Mouse (Mus musculus) cerebellum, adult 11 months (tissue): ENCODE measurements at regions not wholly inside any gene's neighbourhood (a gene's known extent, or its start where the extent isn't known, plus 50 kb on each side); places are given as distances from the start of the nearest gene placed in this dataset.

ENCODE experiments used
- DNase-seq: peaks from one replicate; pipeline ENCODE4 v3.0.0; 2022

DNA sequence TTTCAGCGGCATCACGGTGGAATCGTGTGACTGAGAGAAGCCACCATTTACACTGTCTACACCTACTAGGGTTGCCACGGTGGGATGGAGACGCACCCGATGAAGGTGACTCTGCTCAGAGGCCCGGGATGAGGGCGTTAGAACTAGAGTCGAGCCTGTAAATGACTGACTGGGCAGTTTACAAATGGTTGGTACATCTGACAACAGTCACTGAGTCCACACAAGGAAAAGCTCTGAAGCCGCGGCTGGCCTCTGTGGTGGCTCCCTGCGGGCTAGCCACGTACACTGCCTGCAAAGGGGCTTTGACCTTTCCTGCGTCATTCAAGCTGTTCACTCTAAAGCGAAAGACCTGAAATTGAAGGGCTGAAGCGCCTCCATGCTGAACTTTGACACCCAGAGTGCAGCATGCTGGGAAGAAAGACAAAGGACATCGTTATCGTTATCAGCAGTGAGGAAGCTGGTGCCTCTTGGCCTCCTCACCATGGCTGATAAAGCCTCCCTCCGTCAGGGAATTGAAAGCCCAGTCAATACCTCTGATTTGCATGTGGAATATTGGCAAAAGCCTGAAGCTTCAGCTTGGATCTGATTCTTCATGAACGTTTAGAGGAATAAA lies 462.1 kb upstream of the Arglu1 start:
- no peak for DNase-seq

DNA sequence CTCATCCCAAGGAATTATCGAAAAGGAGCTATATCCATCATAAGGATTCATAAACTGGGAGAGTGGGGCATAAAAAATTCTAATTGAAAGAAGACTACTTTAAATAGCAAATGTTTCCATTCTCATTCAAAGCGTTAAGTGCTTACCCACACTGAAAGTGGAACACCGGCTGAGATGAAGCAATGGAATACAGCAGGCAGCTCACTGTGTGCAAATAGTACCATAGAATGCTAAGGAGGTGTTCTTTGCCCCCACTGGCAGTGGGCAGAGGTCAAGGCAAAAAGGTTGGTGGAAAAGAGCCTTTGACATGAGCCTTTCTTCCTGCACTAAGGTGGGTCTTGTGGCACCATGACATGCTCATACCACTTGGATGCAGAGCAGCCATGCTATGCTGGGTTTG lies 454.0 kb upstream of the Arglu1 start:
- DNase-seq = no peak

DNA sequence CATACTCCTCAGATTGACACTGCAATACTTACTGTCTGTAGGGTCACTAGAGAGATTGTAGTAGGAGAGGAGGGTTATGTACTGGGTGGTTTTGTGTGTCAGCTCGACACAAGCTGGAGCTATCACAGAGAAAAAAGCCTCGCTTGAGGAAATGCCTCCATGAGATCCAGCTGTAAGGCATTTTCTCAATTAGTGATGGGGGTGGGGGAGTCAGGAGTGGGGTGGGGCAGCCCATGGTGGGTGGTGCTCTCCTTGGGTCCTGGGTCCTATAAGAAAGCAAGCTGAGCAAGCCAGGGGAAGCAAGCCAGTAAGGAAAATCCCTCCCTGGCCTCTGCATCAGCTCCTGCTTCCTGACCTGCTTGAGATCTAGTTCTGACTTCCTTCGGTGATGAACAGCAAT lies 449.5 kb upstream of the Arglu1 start:
- DNase-seq = no peak

DNA sequence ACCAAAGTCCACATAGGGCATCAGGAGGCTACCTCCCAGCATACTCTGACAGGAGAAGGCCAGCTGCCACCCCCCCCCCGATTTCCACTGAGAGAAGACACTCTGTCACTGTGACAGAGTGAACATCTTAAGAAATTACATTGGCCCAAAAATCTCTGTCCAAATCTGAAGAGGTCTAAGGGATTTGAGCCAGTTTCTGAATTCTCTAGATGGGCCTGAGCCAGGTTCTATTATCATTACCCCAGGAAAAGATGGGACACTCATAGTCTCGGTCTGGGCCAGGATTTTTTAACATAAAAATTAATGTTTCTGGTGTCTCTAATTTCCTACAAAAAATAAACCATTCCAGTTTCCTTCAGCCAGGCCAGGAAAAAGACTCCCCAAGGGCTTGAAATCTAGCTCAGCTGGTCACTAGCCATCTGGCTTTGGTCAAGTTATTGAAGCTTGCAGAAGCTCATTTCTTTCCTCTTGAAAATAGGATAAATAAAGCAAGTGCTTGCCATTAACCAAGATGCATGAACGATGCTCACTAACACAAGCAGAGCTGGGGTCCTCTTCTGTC lies 448.8 kb upstream of the Arglu1 start:
- no peak for DNase-seq

DNA sequence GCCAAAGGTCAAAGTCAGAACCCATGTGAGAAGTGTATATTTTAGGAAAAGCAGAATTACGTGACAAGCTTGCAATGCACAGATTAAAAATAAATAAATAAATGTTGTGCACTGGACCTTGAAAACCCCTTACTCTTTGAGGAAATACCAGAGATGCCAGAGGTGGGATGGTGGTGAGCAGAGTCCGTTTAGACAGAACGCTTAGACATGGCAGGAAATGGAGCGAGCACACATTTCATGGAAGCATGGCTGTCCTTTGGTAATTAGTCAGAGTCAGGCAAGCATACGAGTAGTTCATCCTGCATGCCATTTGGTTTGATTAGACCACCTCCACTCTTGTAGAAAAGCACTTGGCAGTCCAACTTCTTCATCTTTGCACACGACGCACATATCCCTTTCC lies 443.4 kb upstream of the Arglu1 start:
- DNase-seq = no peak

DNA sequence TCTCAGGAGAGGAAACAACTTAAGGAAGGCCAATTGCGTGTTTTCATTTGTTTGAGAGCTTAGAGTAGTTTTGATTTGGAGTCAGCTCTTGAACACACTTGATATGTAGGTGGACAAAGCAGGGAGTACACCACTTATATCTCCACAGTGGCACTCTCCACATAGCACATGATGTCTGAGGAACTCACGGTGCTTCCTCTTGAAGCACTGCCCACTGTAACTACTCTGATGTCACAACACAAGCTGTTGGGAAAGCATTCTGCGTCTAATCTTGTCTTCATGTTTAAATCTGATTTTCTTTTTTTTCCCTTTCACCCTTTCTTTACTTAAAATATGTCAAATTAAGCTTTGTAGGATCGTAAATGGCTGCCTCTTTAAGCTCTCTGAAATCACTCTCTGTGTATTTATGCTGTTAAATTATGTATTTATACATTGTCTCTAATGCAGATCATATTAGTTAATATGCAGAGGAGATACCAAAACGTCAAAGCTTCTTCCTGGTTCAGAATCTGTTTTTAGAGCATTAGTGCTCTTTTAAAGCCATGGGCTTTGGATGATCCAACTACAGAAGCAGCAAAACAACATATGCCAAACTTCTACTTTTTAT lies 442.4 kb upstream of the Arglu1 start:
- no peak for DNase-seq

DNA sequence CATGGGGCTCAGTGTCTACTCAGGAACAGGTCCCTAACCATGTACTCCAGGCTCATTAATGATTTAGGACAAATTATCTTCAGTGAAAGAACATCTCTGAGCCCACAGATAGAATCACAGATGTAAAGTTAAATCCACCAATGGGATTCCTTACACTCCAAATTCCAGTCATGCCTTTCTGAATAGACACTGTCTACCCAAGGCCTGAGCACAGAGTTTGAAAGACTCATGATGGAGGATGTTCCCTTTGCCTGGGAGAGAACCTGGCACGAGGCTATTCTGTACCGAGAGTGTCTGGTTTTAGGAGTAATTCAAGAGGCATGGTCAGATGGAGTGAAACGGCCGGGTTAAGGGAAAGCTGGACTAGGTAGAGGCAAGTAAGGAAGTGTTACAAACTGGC lies 440.9 kb upstream of the Arglu1 start:
- DNase-seq = no peak

DNA sequence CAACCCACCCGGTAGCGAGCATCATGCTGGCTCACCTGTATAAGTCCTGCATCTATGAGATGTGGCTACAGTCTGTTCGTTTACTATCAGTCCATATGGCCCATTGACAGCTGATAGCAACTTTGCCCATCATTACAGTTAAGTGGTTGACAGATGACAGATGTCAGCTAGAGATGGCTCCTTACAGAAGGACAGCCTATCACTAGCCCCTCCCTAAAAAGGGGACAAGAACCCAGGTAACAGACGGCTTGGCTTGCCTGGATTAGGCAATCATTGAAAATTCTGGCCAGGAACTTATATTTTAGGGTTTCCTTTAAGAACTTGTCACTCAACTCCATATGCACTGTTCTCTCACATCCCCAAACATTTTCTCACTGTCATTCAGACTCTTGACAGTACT lies 434.2 kb upstream of the Arglu1 start:
- DNase-seq = no peak

DNA sequence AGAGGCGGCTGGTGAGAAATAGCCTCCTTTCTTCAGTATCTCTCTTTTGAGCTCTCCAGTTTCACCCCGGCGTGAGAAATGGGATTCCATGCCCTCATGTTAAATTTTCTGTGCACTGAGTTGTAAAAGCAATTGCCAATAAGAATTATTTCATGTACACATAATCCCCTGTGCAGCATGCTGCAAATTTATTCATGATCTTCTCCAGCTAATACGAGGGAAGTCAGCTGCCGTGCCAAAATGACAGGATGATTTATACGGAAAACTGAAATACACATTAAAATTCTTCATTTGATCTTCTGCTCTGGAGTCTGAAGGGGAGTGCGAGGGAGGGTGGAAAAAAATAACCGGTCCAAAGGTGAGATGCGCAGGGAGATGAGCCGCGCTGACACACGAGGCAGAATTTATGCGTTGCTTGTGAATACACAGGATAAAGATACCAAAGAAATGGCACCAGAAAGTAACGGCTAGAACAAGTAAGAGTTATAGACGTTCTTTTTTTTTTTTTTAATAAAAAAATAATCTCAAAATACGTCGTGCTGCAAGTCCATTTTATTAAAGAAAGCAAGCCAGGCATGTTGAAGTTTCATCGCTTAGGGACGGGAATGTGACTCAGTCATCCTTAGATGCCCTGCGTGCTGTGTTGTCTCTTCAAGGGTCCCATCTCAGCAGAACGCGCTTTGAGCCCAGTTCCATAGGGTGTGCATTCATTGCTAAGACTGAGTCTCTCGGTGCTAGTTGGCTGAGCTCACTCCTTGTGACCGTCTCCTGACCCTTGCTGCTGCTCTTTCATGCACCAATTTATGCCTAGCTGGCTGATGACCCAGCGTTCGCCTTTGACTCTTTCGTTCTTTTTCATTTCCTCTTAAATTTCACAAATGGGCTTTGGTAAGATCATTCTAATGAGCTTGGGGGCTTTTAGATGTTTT lies 427.8 kb upstream of the Arglu1 start:
- no peak for DNase-seq

DNA sequence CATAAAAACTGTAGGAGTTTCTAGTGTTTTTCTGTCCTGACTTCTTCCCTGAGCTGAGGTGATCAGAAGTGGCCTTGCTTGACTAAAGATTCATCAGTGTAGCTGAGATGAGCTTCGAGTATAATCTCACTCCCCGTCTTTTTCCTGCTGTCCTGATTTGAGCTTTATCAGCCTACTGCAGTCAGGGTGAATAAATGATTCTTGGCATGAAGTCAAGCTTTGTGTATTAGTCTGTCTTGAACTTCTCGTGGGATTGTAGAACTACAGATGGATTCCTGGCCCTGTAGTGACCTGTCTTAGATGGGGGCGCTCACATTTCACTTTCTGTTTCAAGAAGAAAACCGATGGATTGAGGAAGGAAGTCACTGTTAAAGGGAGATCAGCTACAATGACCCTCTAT lies 405.7 kb upstream of the Arglu1 start:
- DNase-seq = no peak

DNA sequence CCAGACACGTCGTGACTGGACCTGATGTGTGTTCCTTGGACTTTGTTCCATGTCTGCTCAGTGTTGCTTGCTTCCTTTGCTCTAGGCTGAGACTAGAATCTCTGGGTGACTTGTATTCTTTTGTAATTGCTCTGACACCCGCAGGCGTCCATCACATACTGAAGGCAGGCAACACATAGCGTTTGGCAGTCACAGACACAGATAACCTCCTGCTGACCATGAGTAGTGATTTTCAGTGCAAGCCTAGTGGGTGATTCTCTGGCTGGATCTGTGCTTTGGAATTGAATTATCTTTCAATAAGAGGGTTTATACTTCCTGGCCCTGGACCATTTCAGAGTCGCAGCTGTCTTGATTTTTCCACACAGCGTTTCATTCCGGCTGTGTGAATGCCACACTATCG lies 403.7 kb upstream of the Arglu1 start:
- DNase-seq = no peak

DNA sequence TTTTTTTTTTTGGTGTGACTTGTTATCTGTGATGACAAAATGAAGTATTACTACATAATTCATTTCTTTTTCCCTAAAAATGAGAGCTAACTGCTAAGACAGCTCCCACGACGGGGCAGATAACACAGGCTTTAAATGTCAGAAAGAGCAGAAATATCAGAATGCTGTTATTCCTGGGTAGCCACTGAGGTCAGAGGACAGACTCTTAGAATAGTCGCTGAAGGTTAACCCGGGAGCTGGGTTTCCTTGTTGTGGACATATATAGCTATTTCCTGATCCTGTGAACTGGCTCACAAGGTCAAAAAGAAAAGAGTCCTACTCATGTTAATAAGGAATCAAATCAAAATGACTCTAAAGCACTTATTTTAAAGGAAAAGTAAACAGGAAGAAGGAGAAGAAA lies 403.0 kb upstream of the Arglu1 start:
- DNase-seq = no peak

DNA sequence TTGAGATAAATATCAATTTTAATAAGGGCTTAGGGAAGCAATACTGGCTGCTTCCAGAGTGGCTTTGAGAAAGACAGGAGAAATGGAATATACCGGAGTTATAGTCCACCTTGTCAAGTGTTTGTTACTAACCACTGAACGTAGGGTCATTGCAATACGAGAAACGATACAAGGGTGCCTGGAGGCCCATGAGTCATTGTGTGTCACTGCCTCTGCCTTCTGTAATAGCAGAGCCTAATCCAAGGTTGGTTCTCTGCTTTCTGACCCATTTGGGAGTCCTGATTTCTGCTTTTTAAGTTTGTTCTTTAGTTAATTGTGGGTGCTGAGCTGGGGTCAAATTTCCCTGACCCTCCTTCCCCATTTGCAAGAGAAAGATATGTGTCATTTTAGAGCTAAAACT lies 382.4 kb upstream of the Arglu1 start:
- DNase-seq = no peak

DNA sequence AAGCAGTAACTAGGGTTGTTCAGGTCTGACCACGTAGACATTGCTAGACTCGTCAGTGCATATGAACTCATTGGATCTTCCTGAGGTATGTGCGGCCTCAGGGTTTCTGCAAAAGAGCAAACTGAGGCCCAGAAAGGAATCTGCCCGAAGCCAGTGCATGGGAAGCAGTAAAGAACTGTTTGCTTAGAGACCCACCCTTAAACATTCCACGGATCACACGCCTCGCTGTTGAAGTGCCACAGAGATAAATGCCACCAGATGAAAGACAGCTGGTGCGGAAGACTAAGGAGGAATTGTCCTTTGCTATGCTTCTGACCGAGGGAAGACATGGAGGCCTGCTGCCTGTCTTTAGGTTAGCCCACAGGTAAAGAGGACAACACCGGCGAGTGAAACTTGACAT lies 382.0 kb upstream of the Arglu1 start:
- DNase-seq = no peak

DNA sequence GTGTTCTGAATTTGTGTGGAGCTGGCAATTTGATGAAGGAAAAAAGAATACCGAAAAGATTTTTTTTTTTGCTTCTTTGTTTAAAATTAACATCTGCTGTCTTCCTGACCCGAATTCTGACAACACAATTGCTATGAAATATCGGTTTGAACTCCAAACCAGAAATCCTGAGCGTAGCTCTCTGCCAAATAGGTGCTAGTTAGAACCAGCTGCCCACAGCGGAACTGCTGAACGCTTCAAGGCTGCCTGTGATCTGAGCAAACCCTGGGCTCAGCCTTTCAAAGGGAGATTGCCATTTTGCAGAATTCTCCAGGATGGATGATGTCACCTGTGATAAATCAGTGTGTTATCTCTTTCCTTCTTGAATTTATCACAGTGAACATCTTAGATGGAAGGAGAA lies 380.6 kb upstream of the Arglu1 start:
- no peak for DNase-seq

DNA sequence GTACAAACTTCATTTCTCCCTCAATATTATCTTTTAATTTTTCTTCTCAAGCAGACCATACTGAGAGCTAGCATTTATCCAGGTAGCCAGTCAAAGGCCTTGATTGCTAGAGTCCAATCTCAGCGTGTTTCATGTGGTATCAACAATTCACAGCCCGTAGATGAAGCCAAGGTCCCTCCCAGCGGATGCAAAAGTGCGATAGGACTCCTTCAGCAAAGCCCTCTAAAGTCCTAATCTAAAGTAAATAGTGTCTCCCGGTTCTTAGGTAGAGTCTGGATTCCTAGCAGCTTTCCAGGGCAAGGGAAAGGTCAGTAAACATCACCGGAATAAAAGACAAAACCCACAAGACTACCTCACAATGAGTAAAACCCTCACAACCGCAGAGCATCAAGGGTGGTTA lies 379.5 kb upstream of the Arglu1 start:
- DNase-seq = no peak

DNA sequence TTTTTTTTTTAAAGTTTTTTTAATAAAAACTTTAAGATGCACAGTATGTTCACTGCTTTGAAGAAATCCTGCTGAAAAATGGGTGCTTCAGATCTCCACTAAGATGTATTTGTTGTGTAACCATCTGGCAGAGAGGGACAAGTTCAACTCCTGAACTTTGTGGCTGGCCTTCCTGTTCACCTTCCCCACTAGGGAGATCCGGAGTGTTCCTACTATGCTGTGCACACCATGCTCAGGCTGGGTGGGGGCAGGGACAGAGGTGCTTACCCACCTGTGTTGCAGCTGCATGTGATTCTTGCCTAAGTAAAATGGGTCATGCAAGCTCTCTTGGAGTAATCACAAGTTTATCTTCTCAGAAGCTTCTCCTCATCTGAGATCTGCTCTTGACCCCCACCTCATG lies 377.4 kb upstream of the Arglu1 start:
- no peak for DNase-seq

DNA sequence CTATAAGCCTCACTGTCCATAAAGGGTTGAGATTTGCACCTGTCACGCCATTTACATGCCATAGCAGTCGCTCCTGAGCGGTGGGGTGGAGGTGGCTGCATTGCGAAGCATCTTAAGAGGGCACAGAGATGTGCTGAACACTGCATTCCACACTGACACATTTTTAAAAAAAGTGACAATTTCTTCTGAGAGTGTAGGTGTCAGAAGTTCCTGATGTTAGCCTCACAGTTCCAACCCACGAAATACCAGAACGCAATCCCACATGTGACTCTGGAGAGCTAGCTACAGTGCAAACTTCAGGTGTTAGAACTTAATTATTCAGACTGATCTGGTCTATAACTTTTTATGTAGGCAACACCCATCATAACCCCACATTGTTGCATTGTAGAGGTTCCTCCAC lies 369.8 kb upstream of the Arglu1 start:
- DNase-seq = no peak

DNA sequence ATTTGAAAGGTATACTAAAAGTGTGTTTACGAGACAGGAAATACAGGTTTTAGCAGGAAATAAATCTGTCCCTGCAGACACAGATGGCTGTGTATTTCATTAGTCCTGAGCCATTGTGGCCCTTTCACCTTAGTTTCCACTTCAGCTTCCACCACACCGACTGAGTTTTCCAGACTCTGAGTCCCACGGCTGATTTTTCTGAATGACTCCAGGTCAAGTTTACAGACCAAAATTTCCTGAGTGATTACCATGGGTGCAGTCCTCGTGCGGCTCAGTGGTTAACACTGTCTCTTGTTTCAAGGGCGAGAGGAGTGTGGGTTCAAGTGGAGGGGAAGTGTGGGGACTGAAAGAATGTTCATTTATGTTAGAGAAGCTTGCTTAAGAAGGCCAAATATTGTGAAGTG lies 365.1 kb upstream of the Arglu1 start:
- no peak for DNase-seq

DNA sequence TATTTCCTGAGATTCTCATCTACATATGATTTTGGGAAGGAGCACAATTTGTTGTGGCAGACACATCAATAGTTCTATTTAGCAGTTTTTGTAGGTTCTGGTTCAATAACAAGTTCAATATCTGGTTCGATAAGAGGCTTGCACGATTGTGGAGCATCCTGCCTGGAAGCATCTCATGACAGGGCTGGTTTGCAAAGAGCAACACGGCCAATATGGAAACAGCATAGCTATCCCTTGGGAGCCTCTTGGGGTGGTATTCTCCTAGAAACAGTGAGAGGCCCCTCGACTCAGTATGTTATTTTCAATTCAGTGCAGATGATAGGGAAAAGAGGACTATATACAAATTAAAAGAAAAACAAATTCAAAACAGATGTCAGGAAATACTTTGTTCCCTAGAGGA lies 364.5 kb upstream of the Arglu1 start:
- no peak for DNase-seq

DNA sequence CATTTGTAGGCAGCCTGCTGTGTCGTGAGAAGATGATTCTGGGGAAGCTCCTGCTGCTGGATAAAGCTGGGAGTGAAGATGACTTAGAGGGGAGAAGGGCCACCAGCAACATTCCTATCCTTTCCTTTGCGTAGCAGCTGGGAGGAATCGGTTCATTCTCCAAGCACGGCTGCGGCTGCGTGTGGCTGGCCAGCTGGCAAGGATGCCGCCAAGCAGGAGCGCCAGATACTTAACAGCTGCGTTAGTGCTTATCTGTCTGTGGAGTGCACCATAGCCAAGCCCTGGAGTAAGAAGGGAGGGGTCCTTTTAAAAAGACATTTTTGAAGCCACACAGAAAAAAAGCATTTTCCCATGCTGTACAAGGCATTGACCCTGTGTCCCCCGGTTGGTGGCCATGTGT lies 361.4 kb upstream of the Arglu1 start:
- no peak for DNase-seq

DNA sequence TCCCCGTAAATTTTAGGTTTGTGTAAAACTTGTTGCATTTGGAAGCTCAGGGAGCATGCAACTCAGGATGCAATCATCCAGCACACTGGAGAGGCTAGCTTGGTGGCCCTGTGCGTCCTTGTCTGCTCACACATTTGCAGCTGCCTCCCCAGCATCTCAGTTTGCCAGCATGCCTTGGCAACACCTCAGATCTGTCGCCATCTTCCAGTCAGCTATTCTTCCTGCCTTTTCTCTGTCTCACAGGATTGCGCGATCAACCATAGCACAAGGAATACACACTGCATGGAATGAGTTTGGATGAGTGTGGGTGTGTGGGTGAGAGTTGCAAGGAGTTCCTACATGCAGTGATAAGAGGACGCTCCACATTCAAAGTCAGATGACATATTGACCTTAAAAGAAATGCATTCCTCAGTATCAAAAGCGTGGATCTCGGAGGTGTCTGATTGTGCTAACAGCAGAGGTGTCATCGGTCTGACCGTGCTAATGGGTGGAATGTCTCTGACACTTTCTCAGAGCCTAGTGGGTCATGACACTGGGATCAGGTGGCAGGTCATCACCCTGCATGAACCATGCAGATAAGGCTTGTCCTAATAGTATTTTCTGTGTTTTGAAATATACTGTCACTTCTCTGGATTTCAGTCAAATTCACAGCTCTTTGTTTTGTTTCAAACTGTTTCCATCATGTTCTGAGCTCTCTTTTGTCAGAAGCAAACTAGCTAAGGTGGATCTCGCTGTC lies 360.6 kb upstream of the Arglu1 start:
- no peak for DNase-seq

DNA sequence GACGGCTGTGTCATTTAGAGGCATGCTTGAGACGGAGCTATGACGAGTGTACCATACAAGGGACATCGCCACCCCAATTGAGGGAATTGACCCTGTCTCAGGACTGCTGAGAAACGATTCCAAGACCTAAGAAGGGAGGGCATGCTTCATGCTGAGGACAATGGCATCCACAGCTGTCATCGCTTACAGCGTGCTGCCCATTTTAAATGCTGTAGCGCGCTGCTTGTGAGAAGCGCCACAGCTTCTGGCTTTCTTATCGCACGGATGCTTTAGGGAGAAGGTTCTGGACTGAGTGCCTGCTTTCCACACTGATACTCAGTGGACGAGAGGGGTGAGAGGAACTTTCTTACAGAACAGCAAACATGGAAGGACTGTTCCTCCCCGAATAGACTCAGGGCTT lies 357.8 kb upstream of the Arglu1 start:
- no peak for DNase-seq
